Mouse (Mus musculus): ENCODE results near the gene Arhgap23. TPM values are rescaled to one million over a fixed set of nuclear protein-coding genes. Genes with fewer than 3 reads are reported as not detected.

Arhgap23 gene
- polyA plus RNA-seq, 2 experiments = 9.8 to 28.9 TPM

GRCm38 (mm10) chr11:97466444-97467160 lies 51.3 kb downstream of the Arhgap23 start:
- WGBS = 79% methylated on average over 10 of the region's 10 CpGs
- Histone ChIP-seq H3K9me3 (ENCODE audit: control insufficient read depth, low read length) (no peaks in the 10 kb centered on the region), H3K4me3 (replicated peaks; ENCODE audit: low read length) (no peak overlapping the region), H3K36me3 (ENCODE audit: control insufficient read depth, insufficient read depth, low read length) (peaks cover 81% of the 10 kb centered on the region), H3K9ac (ENCODE audit: low read depth, low read length, severe bottlenecking) (no peak overlapping the region), H3K27ac (replicated peaks; ENCODE audit: low read depth, low read length) (no peak overlapping the region), H3K27me3 (ENCODE audit: control insufficient read depth, insufficient read depth, low read length) (no peaks in the 10 kb centered on the region), H3K4me1 (ENCODE audit: control insufficient read depth, insufficient read depth, low read length) (no peaks in the 10 kb centered on the region), H3K4me2 (replicated peaks; ENCODE audit: low read depth, low read length, severe bottlenecking) (no peak overlapping the region)
- ATAC-seq (ENCODE audit: low FRiP score, low read depth) = no peak
- no peak for DNase-seq (ENCODE audit: low spot score)
- TF ChIP-seq POLR2A (IDR thresholded peaks at IDR 0.05; ENCODE audit: borderline replicate concordance, extremely low read depth, insufficient read depth, insufficient read length) = no peak

GRCm38 (mm10) chr11:97468639-97469287 lies 53.4 kb downstream of the Arhgap23 start:
- H3K27ac ChIP-seq (replicated peaks; ENCODE audit: low read depth, low read length) = no peak overlapping the region
- H3K9me3 ChIP-seq (ENCODE audit: control insufficient read depth, low read length) = no peaks in the 10 kb centered on the region
- no peak overlapping the region for H3K4me2 ChIP-seq (replicated peaks; ENCODE audit: low read depth, low read length, severe bottlenecking)
- H3K9ac ChIP-seq (ENCODE audit: low read depth, low read length, severe bottlenecking) = no peak overlapping the region
- H3K4me1 ChIP-seq (ENCODE audit: control insufficient read depth, insufficient read depth, low read length) = no peaks in the 10 kb centered on the region
- no peak overlapping the region for H3K4me3 ChIP-seq (replicated peaks; ENCODE audit: low read length)
- no peak for ATAC-seq (ENCODE audit: low FRiP score, low read depth)
- 43% methylated on average over 14 of the region's 14 CpGs for WGBS
- peaks cover 84% of the 10 kb centered on the region for H3K36me3 ChIP-seq (ENCODE audit: control insufficient read depth, insufficient read depth, low read length)
- no peaks in the 10 kb centered on the region for H3K27me3 ChIP-seq (ENCODE audit: control insufficient read depth, insufficient read depth, low read length)
- TF ChIP-seq POLR2A (IDR thresholded peaks at IDR 0.05; ENCODE audit: borderline replicate concordance, extremely low read depth, insufficient read depth, insufficient read length) = no peak
- peak; percentile 90 for DNase-seq (ENCODE audit: low spot score)

- H3K27me3 ChIP-seq (ENCODE audit: control insufficient read depth, insufficient read depth, low read length) = no peaks in the 10 kb centered on the region
- no peak for DNase-seq (ENCODE audit: low spot score)
- no peak overlapping the region for H3K4me2 ChIP-seq (replicated peaks; ENCODE audit: low read depth, low read length, severe bottlenecking)
- no peak overlapping the region for H3K9ac ChIP-seq (ENCODE audit: low read depth, low read length, severe bottlenecking)
- TF ChIP-seq POLR2A (IDR thresholded peaks at IDR 0.05; ENCODE audit: borderline replicate concordance, extremely low read depth, insufficient read depth, insufficient read length) = no peak
- 93% methylated on average over 7 of the region's 7 CpGs for WGBS
- no peak for ATAC-seq (ENCODE audit: low FRiP score, low read depth)
- no peak overlapping the region for H3K27ac ChIP-seq (replicated peaks; ENCODE audit: low read depth, low read length)
- no peaks in the 10 kb centered on the region for H3K4me1 ChIP-seq (ENCODE audit: control insufficient read depth, insufficient read depth, low read length)
- H3K4me3 ChIP-seq (replicated peaks; ENCODE audit: low read length) = no peak overlapping the region
- H3K9me3 ChIP-seq (ENCODE audit: control insufficient read depth, low read length) = no peaks in the 10 kb centered on the region
- H3K36me3 ChIP-seq (ENCODE audit: control insufficient read depth, insufficient read depth, low read length) = peaks cover 84% of the 10 kb centered on the region
Observed at GRCm38 (mm10) chr11:97469828-97470227, 54.5 kb downstream of the Arhgap23 start.

- ATAC-seq (ENCODE audit: low FRiP score, low read depth) (no peak), DNase-seq (ENCODE audit: low spot score) (no peak)
- no peak overlapping the region for H3K4me2 ChIP-seq (replicated peaks; ENCODE audit: low read depth, low read length, severe bottlenecking)
- H3K9me3 ChIP-seq (ENCODE audit: control insufficient read depth, low read length) = no peaks in the 10 kb centered on the region
- no peak overlapping the region for H3K9ac ChIP-seq (ENCODE audit: low read depth, low read length, severe bottlenecking)
- H3K27ac ChIP-seq (replicated peaks; ENCODE audit: low read depth, low read length) = no peak overlapping the region
- TF ChIP-seq POLR2A (IDR thresholded peaks at IDR 0.05; ENCODE audit: borderline replicate concordance, extremely low read depth, insufficient read depth, insufficient read length) = no peak
- H3K4me3 ChIP-seq (replicated peaks; ENCODE audit: low read length) = no peak overlapping the region
- 70% methylated on average over 6 of the region's 6 CpGs for WGBS
- H3K4me1 ChIP-seq (ENCODE audit: control insufficient read depth, insufficient read depth, low read length) = no peaks in the 10 kb centered on the region
- no peaks in the 10 kb centered on the region for H3K27me3 ChIP-seq (ENCODE audit: control insufficient read depth, insufficient read depth, low read length)
- H3K36me3 ChIP-seq (ENCODE audit: control insufficient read depth, insufficient read depth, low read length) = peaks cover 84% of the 10 kb centered on the region
Observed at GRCm38 (mm10) chr11:97471276-97471675, 55.9 kb downstream of the Arhgap23 start.

GRCm38 (mm10) chr11:97476334-97477095 lies 61.2 kb downstream of the Arhgap23 start:
- Histone ChIP-seq H3K9me3 (ENCODE audit: control insufficient read depth, low read length) (no peaks in the 10 kb centered on the region), H3K27ac (replicated peaks; ENCODE audit: low read depth, low read length) (no peak overlapping the region), H3K4me3 (replicated peaks; ENCODE audit: low read length) (no peak overlapping the region), H3K9ac (ENCODE audit: low read depth, low read length, severe bottlenecking) (no peak overlapping the region), H3K4me2 (replicated peaks; ENCODE audit: low read depth, low read length, severe bottlenecking) (no peak overlapping the region), H3K36me3 (ENCODE audit: control insufficient read depth, insufficient read depth, low read length) (peaks cover 97% of the 10 kb centered on the region), H3K4me1 (ENCODE audit: control insufficient read depth, insufficient read depth, low read length) (no peaks in the 10 kb centered on the region), H3K27me3 (ENCODE audit: control insufficient read depth, insufficient read depth, low read length) (no peaks in the 10 kb centered on the region)
- no peak for ATAC-seq (ENCODE audit: low FRiP score, low read depth)
- TF ChIP-seq POLR2A (IDR thresholded peaks at IDR 0.05; ENCODE audit: borderline replicate concordance, extremely low read depth, insufficient read depth, insufficient read length) = no peak
- 61% methylated on average over 8 of the region's 8 CpGs for WGBS
- DNase-seq (ENCODE audit: low spot score) = peak; percentile 87

Data from limb, embryonic 14.5 days (tissue).